Mouse (Mus musculus) CD4-positive helper T cell, adult 2 months (primary cell): ENCODE results near the gene Ccdc85b.
A peak's percentile ranks its signal among the peaks of the same experiment; 100 is the strongest.

Experiments
- DNase-seq: peaks from one replicate; pipeline ENCODE4 v3.0.0-alpha.2; 2012; ENCODE audit warnings: low read depth, missing footprints, low spot score

The Ccdc85b gene

GRCm38 (mm10) chr19:5481398-5481797 lies 23.7 kb upstream of the Ccdc85b start:
- no peak for DNase-seq

- no peak for DNase-seq
These were observed 22.3 kb upstream of the Ccdc85b start for GRCm38 (mm10) chr19:5480016-5480415.

- DNase-seq: no peak
These were observed 20.1 kb upstream of the Ccdc85b start for GRCm38 (mm10) chr19:5477668-5478300.

- no peak for DNase-seq
These were observed 19.4 kb upstream of the Ccdc85b start for GRCm38 (mm10) chr19:5477004-5477667.

- DNase-seq: no peak
These were observed 17.5 kb upstream of the Ccdc85b start for GRCm38 (mm10) chr19:5475069-5475714.

- no peak for DNase-seq
These were observed 16.8 kb upstream of the Ccdc85b start for GRCm38 (mm10) chr19:5474281-5475068.

- DNase-seq: peak; percentile 64
These were observed 16.0 kb upstream of the Ccdc85b start, which contains the start of gene Efemp2 for GRCm38 (mm10) chr19:5473720-5474119. Efemp2 (plus strand) TSS chr19:5473954.

- no peak for DNase-seq
These were observed 15.2 kb upstream of the Ccdc85b start for GRCm38 (mm10) chr19:5472857-5473256.

- no peak for DNase-seq
These were observed 14.2 kb upstream of the Ccdc85b start for GRCm38 (mm10) chr19:5471846-5472245.

GRCm38 (mm10) chr19:5468374-5468773 lies 10.7 kb upstream of the Ccdc85b start, which contains the start of gene Ctsw:
Ctsw (minus strand) TSS chr19:5468507.
- peak; percentile 69 for DNase-seq

GRCm38 (mm10) chr19:5466916-5467500 lies 9.3 kb upstream of the Ccdc85b start:
- no peak for DNase-seq

GRCm38 (mm10) chr19:5465037-5465436 lies 7.3 kb upstream of the Ccdc85b start:
- no peak for DNase-seq

GRCm38 (mm10) chr19:5463791-5464562 lies 6.3 kb upstream of the Ccdc85b start:
- DNase-seq: peak; percentile 55

GRCm38 (mm10) chr19:5463212-5463611 lies 5.5 kb upstream of the Ccdc85b start:
- no peak for DNase-seq

- DNase-seq: no peak
These were observed 3.7 kb upstream of the Ccdc85b start for GRCm38 (mm10) chr19:5461411-5461810.

GRCm38 (mm10) chr19:5460465-5460911 lies 2.8 kb upstream of the Ccdc85b start, which contains the start of gene Fibp:
Fibp (plus strand) TSS chr19:5460615.
- DNase-seq: peak; percentile 89

GRCm38 (mm10) chr19:5459896-5460295 lies 2.2 kb upstream of the Ccdc85b start:
- peak; percentile 45 for DNase-seq

- DNase-seq: no peak
These were observed 1.3 kb upstream of the Ccdc85b start for GRCm38 (mm10) chr19:5459019-5459418.

GRCm38 (mm10) chr19:5456922-5457745 lies 560 bp downstream of the Ccdc85b start:
- peak; percentile 94 for DNase-seq
